Mouse (Mus musculus): ENCODE measurements at regions not wholly inside any gene's neighbourhood (a gene's known extent, or its start where the extent isn't known, plus 50 kb on each side); places are given as distances from the start of the nearest gene placed in this dataset.
A peak's percentile ranks its signal among the peaks of the same experiment; 100 is the strongest.
"Not testable (repeated sequence)": the region's sequence is repeated elsewhere in the genome, so short reads cannot be mapped to it uniquely, and the experiment has no call there.

DNA sequence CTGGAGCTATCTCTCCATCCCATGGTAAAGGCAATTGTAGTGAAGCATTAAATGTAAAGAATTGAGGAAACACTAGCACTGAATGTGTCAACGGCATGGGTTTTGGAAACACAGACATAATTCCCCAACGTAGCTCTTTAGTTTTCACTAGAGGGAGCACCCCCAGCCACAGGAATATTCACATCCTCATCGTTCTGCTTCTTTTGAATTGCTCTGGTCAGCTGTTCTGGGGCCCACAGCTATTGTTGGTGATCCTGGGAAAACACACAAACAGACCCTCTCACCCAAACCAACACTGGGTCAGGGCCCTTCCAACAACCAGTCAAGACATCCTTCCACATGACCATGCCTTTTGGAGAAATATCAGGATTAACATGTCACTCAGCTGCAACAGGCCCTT, 119.7 kb downstream of the Impg2 start:
- DNase-seq: not testable (repeated sequence)

DNA sequence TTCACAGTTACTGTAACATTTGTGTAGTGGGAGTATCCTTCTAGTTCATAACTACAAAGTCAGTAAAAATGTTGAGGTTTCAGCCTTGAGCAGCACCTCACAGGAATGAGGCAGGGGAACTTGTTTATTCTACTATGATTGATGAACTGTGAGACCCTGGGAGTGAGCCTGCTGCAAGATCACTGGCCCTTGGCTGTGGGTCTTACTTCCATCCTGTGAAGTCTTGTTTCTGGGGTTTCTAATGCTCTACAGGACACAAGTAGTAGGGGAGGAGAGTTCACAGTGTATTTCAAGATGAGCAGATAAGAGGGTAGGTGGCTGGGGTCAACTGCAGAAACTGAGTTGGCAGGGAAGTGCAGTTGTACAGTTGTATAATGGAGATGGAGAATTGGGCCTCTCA, 128.3 kb upstream of the Abi3bp start:
- no peak for DNase-seq

- no peak for DNase-seq
These were observed 124.8 kb upstream of the Abi3bp start for GRCm38 (mm10) chr16:56352888-56353287.

GRCm38 (mm10) chr16:56359101-56359500, 118.6 kb upstream of the Abi3bp start:
- no peak for DNase-seq

GRCm38 (mm10) chr16:56360992-56361391, 116.7 kb upstream of the Abi3bp start:
- DNase-seq: no peak

- DNase-seq: no peak
These were observed 99.3 kb upstream of the Abi3bp start for GRCm38 (mm10) chr16:56378356-56378755.

- no peak for DNase-seq
These were observed 97.0 kb upstream of the Abi3bp start for GRCm38 (mm10) chr16:56380680-56381079.

- DNase-seq: no peak
These were observed 91.1 kb upstream of the Abi3bp start for GRCm38 (mm10) chr16:56386539-56386938.

DNA sequence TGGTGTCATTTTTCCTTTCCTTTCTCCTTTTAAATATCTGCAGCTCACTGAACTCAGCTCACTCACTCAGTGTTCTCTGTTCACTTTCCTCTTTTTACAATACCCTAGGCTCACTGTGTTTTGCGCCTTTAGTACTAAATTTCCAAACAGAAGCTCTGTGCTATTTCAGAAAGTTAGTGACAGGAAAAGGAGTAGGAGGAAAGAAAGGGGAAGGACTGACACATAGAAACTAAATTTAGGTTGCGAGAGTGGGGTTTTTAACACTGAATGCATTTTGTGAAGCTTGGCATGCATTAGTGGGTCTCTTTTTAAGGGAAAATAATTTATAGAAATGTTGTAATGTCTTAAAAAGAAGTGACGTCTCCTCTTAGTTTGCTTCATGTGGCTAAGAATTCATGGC, 84.8 kb upstream of the Abi3bp start:
- DNase-seq: no peak

DNA sequence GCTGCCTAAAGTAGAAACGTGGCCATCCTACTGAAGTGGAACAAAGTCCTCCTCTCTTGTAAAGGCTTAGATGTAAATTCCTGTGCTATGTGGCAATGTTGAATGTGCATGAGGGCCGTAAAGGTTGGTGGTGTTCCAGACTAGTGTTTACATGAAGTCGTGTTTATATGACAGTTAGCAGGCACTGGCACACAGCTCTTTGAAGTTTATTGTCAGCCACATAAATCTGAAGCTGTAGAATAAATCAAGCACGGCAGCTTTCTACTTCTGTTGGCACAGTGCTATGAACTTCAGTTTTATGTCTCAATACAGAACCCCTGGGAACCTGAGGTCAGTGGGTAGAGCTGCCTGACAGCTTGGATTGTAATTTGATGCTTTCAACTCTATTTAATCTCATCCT, 81.1 kb upstream of the Abi3bp start:
- no peak for DNase-seq

DNA sequence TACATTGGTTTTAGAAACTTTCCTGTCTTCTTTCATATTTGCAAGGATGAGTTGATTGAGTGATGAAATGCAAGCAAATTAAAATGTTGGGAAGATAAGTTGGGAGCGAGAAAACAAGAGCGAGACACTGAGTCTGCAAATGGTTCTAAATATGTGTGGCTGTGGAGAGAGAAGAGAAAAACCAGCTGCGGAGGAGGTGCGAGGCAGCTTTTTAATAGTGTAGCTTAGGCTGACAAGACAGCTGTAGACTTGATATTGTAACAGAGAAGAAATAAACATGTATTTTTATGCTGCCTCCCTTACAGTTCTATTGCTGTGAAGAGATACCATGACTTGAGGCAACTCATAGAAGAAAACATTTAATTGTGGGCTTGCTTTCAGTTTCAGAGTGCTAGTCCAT, 78.1 kb upstream of the Abi3bp start:
- DNase-seq: no peak

GRCm38 (mm10) chr16:56423761-56424160, 53.9 kb upstream of the Abi3bp start:
- DNase-seq: peak; percentile 15
